ENCODE assay signal across 8 mouse cellular contexts in the genomic region with DNA sequence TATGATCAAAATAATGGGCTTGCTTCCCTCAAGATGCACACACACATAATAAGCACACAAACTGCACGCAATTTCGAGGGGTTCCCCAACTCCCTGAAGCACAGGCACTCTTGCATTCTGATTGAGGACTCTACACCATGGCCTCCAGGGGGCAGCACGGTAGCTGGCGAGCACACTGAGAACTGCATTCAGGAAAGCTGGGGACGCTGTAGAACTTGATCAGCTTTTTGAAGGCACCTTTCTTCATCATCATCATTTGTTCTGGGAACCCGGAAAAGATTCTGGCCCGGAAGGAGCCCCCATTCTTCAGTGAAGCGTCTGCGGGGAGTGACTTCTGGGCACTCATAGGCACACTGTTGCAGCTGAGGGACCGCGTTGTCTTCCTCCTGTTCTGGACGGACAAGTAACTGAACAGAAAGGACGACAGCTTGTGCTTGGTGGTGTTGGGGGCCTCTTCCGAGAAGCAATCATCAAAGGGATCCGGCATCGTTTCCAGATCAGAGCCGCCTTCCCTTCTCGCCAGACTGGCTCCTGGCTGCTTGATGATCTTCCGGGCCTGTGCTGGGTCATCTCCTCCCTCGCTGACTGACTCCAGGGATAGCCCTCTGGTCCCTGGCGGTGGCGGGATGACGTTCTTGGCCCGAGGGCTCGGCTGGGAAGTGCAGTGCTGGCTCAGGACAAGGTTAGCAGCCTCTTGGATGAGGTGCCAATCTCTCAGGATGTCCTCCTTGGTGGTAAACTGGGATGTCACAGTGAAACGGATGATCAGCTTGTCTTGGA. TPM values are rescaled to one million over a fixed set of nuclear protein-coding genes. Genes with fewer than 3 reads are reported as not detected.
DNase-seq lines count a peak whose midpoint lies in the region; ATAC-seq and TF ChIP-seq lines count a peak whose summit lies in the region.

No protein-coding gene starts in this region.

- H3K4me3 ChIP-seq in embryonic facial prominence, embryonic 11.5 days (ENCODE audit: low read depth, low read length): peak overlapping the region; percentile 16; the same call in 1 of the 2 replicates
- peak overlapping the region; percentile 43 for H3K4me3 ChIP-seq in kidney, embryonic 16.5 days (ENCODE audit: low read length)
- peak overlapping the region; percentile 3 to 22; a peak in 1 of 4 replicates for H3K4me3 ChIP-seq in liver, embryonic 14.5 days (ENCODE audit: insufficient read depth in 1 of 2, low read depth in 2 of 2, low read length in 2 of 2)
- peak overlapping the region; percentile 20 for H3K4me3 ChIP-seq in neural tube, embryonic 12.5 days

- H3K9ac ChIP-seq in embryonic facial prominence, embryonic 11.5 days (replicated peaks; ENCODE audit: low read length): peak overlapping the region; percentile 28
- peak overlapping the region; percentile 53 for H3K9ac ChIP-seq in kidney, embryonic 16.5 days (replicated peaks; ENCODE audit: low read length)
- H3K9ac ChIP-seq in liver, embryonic 14.5 days (replicated peaks): no peak overlapping the region
- no peak overlapping the region for H3K9ac ChIP-seq in neural tube, embryonic 12.5 days

- TF ChIP-seq CTCF in liver, embryonic 14.5 days (IDR thresholded peaks at IDR 0.05; ENCODE audit: low read depth): peak; percentile 93

- H3K27me3 ChIP-seq in embryonic facial prominence, embryonic 11.5 days (ENCODE audit: control insufficient read depth, insufficient read depth, low read length): no peaks in the 10 kb centered on the region
- no peaks in the 10 kb centered on the region for H3K27me3 ChIP-seq in kidney, embryonic 16.5 days (ENCODE audit: insufficient read depth, low read length)
- no peaks in the 10 kb centered on the region for H3K27me3 ChIP-seq in liver, embryonic 14.5 days (ENCODE audit: control insufficient read depth, insufficient read depth, low read length)
- no peaks in the 10 kb centered on the region for H3K27me3 ChIP-seq in neural tube, embryonic 12.5 days (replicated peaks)

- no peaks in the 10 kb centered on the region for H3K9me3 ChIP-seq in embryonic facial prominence, embryonic 11.5 days (replicated peaks; ENCODE audit: control insufficient read depth, low read length)
- no peaks in the 10 kb centered on the region for H3K9me3 ChIP-seq in kidney, embryonic 16.5 days (ENCODE audit: low read length)
- H3K9me3 ChIP-seq in liver, embryonic 14.5 days (ENCODE audit: control insufficient read depth, low read length): no peaks in the 10 kb centered on the region
- no peaks in the 10 kb centered on the region for H3K9me3 ChIP-seq in neural tube, embryonic 12.5 days

- TF ChIP-seq EP300 in liver, embryonic 14.5 days (IDR thresholded peaks at IDR 0.05; ENCODE audit: low read depth): no peak

- WGBS in embryonic facial prominence, embryonic 11.5 days: 26% methylated on average over 26 of the region's 26 CpGs
- 18% methylated on average over 26 of the region's 26 CpGs for WGBS in kidney, embryonic 16.5 days
- WGBS in liver, embryonic 14.5 days (ENCODE audit: insufficient replicate concordance): 26% methylated on average over 26 of the region's 26 CpGs
- 32% methylated on average over 26 of the region's 26 CpGs for WGBS in neural tube, embryonic 12.5 days

- peak; percentile 79 for DNase-seq in CD4-positive helper T cell, adult 2 months (ENCODE audit: low read depth, low spot score)
- DNase-seq in adrenal gland, postnatal 25 days: peak; percentile 75
- peak; percentile 84 for DNase-seq in embryonic facial prominence, embryonic 11.5 days (ENCODE audit: low spot score)
- peak; percentile 60 for DNase-seq in heart, adult 8-10 months (ENCODE audit: low spot score)
- peak; percentile 32 to 37 (median 36) for DNase-seq in liver, embryonic 14.5 days (ENCODE audit: low read depth in 3 of 3, low spot score in 3 of 3)
- DNase-seq in testis, postnatal 10 days (ENCODE audit: low spot score): peak; percentile 86

- H3K27ac ChIP-seq in embryonic facial prominence, embryonic 11.5 days (replicated peaks; ENCODE audit: low read depth, low read length): no peak overlapping the region
- no peak overlapping the region for H3K27ac ChIP-seq in kidney, embryonic 16.5 days (ENCODE audit: low read length)
- no peak overlapping the region for H3K27ac ChIP-seq in liver, embryonic 14.5 days
- H3K27ac ChIP-seq in neural tube, embryonic 12.5 days: no peak overlapping the region

- no peaks in the 10 kb centered on the region for H3K4me1 ChIP-seq in embryonic facial prominence, embryonic 11.5 days (ENCODE audit: control insufficient read depth, insufficient read depth, low read length)
- H3K4me1 ChIP-seq in kidney, embryonic 16.5 days (ENCODE audit: insufficient read depth, low read length): peaks cover 8% of the 10 kb centered on the region
- peaks cover 0 to 5% of the 10 kb centered on the region in 2 experiments; a peak in 2 of 4 replicates for H3K4me1 ChIP-seq in liver, embryonic 14.5 days (replicated peaks; ENCODE audit: control insufficient read depth in 2 of 2, insufficient read depth in 2 of 2, low read length in 1 of 2)
- no peaks in the 10 kb centered on the region for H3K4me1 ChIP-seq in neural tube, embryonic 12.5 days

- ATAC-seq in embryonic facial prominence, embryonic 11.5 days (replicated peaks; ENCODE audit: insufficient number of reproducible peaks, low FRiP score, low TSS enrichment, low read depth): 0 out of 2 replicates have a peak, but pooled peaks have one; percentile 42
- ATAC-seq in kidney, embryonic 16.5 days (ENCODE audit: low FRiP score, low TSS enrichment): peak; percentile 41; the same call in 1 of the 2 replicates
- peak; percentile 36; the same call in 1 of the 2 replicates for ATAC-seq in liver, embryonic 14.5 days (ENCODE audit: insufficient read depth)
- ATAC-seq in neural tube, embryonic 12.5 days (ENCODE audit: low FRiP score, low read depth): no peak

- peak overlapping the region; percentile 41 for H3K4me2 ChIP-seq in embryonic facial prominence, embryonic 11.5 days (ENCODE audit: low read depth, low read length)
- H3K4me2 ChIP-seq in kidney, embryonic 16.5 days (replicated peaks; ENCODE audit: low read depth, low read length): peak overlapping the region; percentile 70
- H3K4me2 ChIP-seq in liver, embryonic 14.5 days (ENCODE audit: low read depth): peak overlapping the region; percentile 57
- peak overlapping the region; percentile 60 for H3K4me2 ChIP-seq in neural tube, embryonic 12.5 days (replicated peaks)

- H3K36me3 ChIP-seq in embryonic facial prominence, embryonic 11.5 days (replicated peaks; ENCODE audit: control insufficient read depth, insufficient read depth, low read depth, low read length): no peaks in the 10 kb centered on the region
- no peaks in the 10 kb centered on the region for H3K36me3 ChIP-seq in kidney, embryonic 16.5 days (ENCODE audit: insufficient read depth, low read length)
- H3K36me3 ChIP-seq in liver, embryonic 14.5 days (replicated peaks; ENCODE audit: control insufficient read depth, insufficient read depth, low read depth): no peaks in the 10 kb centered on the region
- H3K36me3 ChIP-seq in neural tube, embryonic 12.5 days: no peaks in the 10 kb centered on the region

RNA-seq across cellular contexts. Expression of a gene that starts 25.1 kb away (rescaled TPM):
- total RNA-seq in adrenal gland, postnatal 25 days (2021): 22.6 and 29.8 TPM in 2 replicates
- 1.4 TPM in 2 replicates for polyA plus RNA-seq in embryonic facial prominence, embryonic 11.5 days (2014; fragmentation: Nextera tagmentation; extraction: Ambion mirVana)
- total RNA-seq in heart, adult 8-10 months (2022): 1 to 10 TPM in 2 of 4 experiments, under 1 TPM in 2; 0.46 to 4.2 (median 1.2) TPM
- polyA plus RNA-seq in kidney, embryonic 16.5 days (2015; fragmentation: Nextera tagmentation; extraction: Ambion mirVana): 126 and 129 TPM in 2 replicates
- 3.7 and 4.6 TPM in 2 replicates for polyA plus RNA-seq in liver, embryonic 14.5 days (2012; rRNA removed)
- polyA plus RNA-seq in liver, embryonic 14.5 days (2014; fragmentation: Nextera tagmentation; extraction: Ambion mirVana): 6.5 and 7.8 TPM in 2 replicates
- 0.50 and 0.56 TPM in 2 replicates for polyA plus RNA-seq in neural tube, embryonic 12.5 days (2016; fragmentation: Nextera tagmentation; extraction: Ambion mirVana)

RNA-seq across cellular contexts. Expression of a gene that starts 41.8 kb away (rescaled TPM):
- total RNA-seq in adrenal gland, postnatal 25 days (2021): 18.8 and 40.4 TPM in 2 replicates
- polyA plus RNA-seq in embryonic facial prominence, embryonic 11.5 days (2014; fragmentation: Nextera tagmentation; extraction: Ambion mirVana): 4.4 and 4.6 TPM in 2 replicates
- under 1 TPM in 2 of 4 experiments, not detected in 2; 0.17 to 0.22 TPM for total RNA-seq in heart, adult 8-10 months (2022)
- polyA plus RNA-seq in kidney, embryonic 16.5 days (2015; fragmentation: Nextera tagmentation; extraction: Ambion mirVana): 69.6 and 80.9 TPM in 2 replicates
- polyA plus RNA-seq in liver, embryonic 14.5 days (2012; rRNA removed): 27.6 and 40.4 TPM in 2 replicates
- polyA plus RNA-seq in liver, embryonic 14.5 days (2014; fragmentation: Nextera tagmentation; extraction: Ambion mirVana): 65.5 and 73.5 TPM in 2 replicates
- polyA plus RNA-seq in neural tube, embryonic 12.5 days (2016; fragmentation: Nextera tagmentation; extraction: Ambion mirVana): 1.8 and 1.9 TPM in 2 replicates

Comparison
In these comparisons a context has a peak if more than half of its experiments do, and no peak if none do; other contexts are left out.
1. DNase-seq: peak in every context shown above with its lines; median percentile 86 in testis, postnatal 10 days; 84 in embryonic facial prominence, embryonic 11.5 days; 79 in CD4-positive helper T cell, adult 2 months; 75 in adrenal gland, postnatal 25 days; 60 in heart, adult 8-10 months; 36 in liver, embryonic 14.5 days.
2. H3K9ac ChIP-seq: peak in embryonic facial prominence, embryonic 11.5 days (single experiment) and kidney, embryonic 16.5 days (single experiment); none in liver, embryonic 14.5 days (single experiment) and neural tube, embryonic 12.5 days (single experiment).
3. RNA of a gene that starts 25.1 kb away (polyA plus RNA-seq): 126 to 129 TPM in kidney, embryonic 16.5 days; 3.7 to 7.8 TPM in liver, embryonic 14.5 days, 1.4 TPM in embryonic facial prominence, embryonic 11.5 days and 0.50 to 0.56 TPM in neural tube, embryonic 12.5 days; every median in the first group is over 10 times any median in the second.
4. Peak in every context shown above with its lines, with median percentiles within 50 percentile points of each other: H3K4me2 ChIP-seq and H3K4me3 ChIP-seq.